Mouse (Mus musculus): ENCODE results near the gene Hpn. TPM values are rescaled to one million over a fixed set of nuclear protein-coding genes. Genes with fewer than 3 reads are reported as not detected.
A peak's percentile ranks its signal among the peaks of the same experiment; 100 is the strongest.

The Hpn gene
- total RNA-seq, 1 experiment from 2014 or later: 13.0 TPM

GRCm38 (mm10) chr7:31122641-31123631 lies 7.8 kb upstream of the Hpn start:
- no peak for ATAC-seq (replicated peaks in 1 of 2; ENCODE audit: insufficient read depth in 1 of 2, low FRiP score in 2 of 2, low TSS enrichment in 1 of 2, low read depth in 1 of 2, poor library complexity in 2 of 2, severe bottlenecking in 2 of 2)

GRCm38 (mm10) chr7:31119556-31119955 lies 4.5 kb upstream of the Hpn start:
- ATAC-seq (replicated peaks in 1 of 2; ENCODE audit: insufficient read depth in 1 of 2, low FRiP score in 2 of 2, low TSS enrichment in 1 of 2, low read depth in 1 of 2, poor library complexity in 2 of 2, severe bottlenecking in 2 of 2): no peak

GRCm38 (mm10) chr7:31118486-31118885 lies 3.4 kb upstream of the Hpn start:
- no peak for ATAC-seq (replicated peaks in 1 of 2; ENCODE audit: insufficient read depth in 1 of 2, low FRiP score in 2 of 2, low TSS enrichment in 1 of 2, low read depth in 1 of 2, poor library complexity in 2 of 2, severe bottlenecking in 2 of 2)

- no peak for ATAC-seq (replicated peaks in 1 of 2; ENCODE audit: insufficient read depth in 1 of 2, low FRiP score in 2 of 2, low TSS enrichment in 1 of 2, low read depth in 1 of 2, poor library complexity in 2 of 2, severe bottlenecking in 2 of 2)
Observed at GRCm38 (mm10) chr7:31117465-31117864, 2.4 kb upstream of the Hpn start.

- ATAC-seq (replicated peaks in 1 of 2; ENCODE audit: insufficient read depth in 1 of 2, low FRiP score in 2 of 2, low TSS enrichment in 1 of 2, low read depth in 1 of 2, poor library complexity in 2 of 2, severe bottlenecking in 2 of 2): no peak
Observed at GRCm38 (mm10) chr7:31116721-31117145, 1.6 kb upstream of the Hpn start.

- ATAC-seq (replicated peaks in 1 of 2; ENCODE audit: insufficient read depth in 1 of 2, low FRiP score in 2 of 2, low TSS enrichment in 1 of 2, low read depth in 1 of 2, poor library complexity in 2 of 2, severe bottlenecking in 2 of 2): peak; percentile 42 to 44
Observed at GRCm38 (mm10) chr7:31115587-31116043, 525 bp upstream of the Hpn start.

GRCm38 (mm10) chr7:31114646-31115045 lies 444 bp downstream of the Hpn start:
- no peak for ATAC-seq (replicated peaks in 1 of 2; ENCODE audit: insufficient read depth in 1 of 2, low FRiP score in 2 of 2, low TSS enrichment in 1 of 2, low read depth in 1 of 2, poor library complexity in 2 of 2, severe bottlenecking in 2 of 2)

DNA sequence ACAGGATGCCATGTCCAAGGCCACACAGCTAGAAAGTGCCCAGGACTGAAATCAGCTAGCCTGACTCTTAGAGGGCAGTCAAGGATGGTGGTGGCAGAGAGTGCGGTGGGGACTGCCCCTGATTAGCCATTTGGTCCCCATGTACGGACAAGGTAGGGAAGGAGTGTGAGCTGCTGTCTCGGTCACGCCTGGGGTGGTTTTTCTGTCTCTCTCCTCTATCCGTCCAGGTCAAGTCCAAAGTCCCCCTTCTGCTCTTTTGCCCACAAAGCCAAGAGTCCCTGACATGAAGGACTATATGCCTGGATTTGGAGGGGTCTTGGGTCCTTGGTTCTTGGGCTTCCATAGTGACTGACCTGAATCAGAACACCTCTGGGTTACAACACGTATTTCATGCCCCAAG lies 1.3 kb downstream of the Hpn start:
- ATAC-seq (replicated peaks in 1 of 2; ENCODE audit: insufficient read depth in 1 of 2, low FRiP score in 2 of 2, low TSS enrichment in 1 of 2, low read depth in 1 of 2, poor library complexity in 2 of 2, severe bottlenecking in 2 of 2): no peak

- no peak for ATAC-seq (replicated peaks in 1 of 2; ENCODE audit: insufficient read depth in 1 of 2, low FRiP score in 2 of 2, low TSS enrichment in 1 of 2, low read depth in 1 of 2, poor library complexity in 2 of 2, severe bottlenecking in 2 of 2)
Observed at GRCm38 (mm10) chr7:31112036-31112435, 3.1 kb downstream of the Hpn start.

DNA sequence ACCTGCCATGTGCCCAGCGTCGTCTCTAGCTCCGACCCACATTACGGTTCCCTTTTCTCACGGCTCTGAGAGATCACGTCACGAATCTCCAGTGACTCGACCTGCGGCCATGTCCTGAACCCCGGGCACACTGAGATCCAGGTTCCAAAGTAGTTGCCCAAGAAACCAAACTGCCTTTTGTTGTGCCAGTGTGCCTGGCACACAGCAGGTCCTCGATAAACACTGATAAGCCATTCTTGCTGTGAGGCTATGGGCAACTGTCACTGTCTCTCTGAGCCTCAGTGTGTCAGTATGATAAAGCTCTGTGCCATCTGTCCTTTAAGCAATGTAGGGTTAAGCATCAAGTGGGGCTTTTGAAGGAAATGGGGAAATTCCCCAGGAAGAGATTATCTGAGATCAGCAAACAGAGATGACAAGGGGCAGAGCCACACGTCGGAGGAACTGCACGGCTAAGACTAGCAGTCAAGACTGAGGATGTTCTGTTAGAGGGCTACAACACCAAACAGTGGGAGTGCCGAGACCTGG lies 4.2 kb downstream of the Hpn start:
- peak; percentile 33 to 40; a peak in 2 of 4 replicates for ATAC-seq (replicated peaks in 1 of 2; ENCODE audit: insufficient read depth in 1 of 2, low FRiP score in 2 of 2, low TSS enrichment in 1 of 2, low read depth in 1 of 2, poor library complexity in 2 of 2, severe bottlenecking in 2 of 2)

DNA sequence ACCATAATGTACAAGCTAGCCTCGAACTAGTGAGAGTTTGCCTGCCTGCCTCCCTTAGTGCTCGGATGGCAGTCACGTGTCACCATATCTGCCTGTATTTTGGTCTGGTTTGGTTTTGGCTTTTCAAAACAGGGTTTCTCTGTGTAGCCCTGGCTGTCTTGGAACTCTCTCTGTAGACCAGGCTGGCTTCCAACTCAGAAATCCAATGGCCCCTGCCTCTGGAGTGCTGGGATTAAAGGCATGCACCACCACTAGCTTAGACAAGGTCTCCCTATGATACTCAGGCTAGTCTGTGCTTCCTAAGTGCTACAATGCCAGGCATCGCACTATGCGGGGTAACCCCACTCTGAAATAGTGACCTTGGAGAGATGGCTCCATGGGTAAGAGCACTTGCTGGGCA lies 5.3 kb downstream of the Hpn start:
- ATAC-seq (replicated peaks in 1 of 2; ENCODE audit: insufficient read depth in 1 of 2, low FRiP score in 2 of 2, low TSS enrichment in 1 of 2, low read depth in 1 of 2, poor library complexity in 2 of 2, severe bottlenecking in 2 of 2): no peak

DNA sequence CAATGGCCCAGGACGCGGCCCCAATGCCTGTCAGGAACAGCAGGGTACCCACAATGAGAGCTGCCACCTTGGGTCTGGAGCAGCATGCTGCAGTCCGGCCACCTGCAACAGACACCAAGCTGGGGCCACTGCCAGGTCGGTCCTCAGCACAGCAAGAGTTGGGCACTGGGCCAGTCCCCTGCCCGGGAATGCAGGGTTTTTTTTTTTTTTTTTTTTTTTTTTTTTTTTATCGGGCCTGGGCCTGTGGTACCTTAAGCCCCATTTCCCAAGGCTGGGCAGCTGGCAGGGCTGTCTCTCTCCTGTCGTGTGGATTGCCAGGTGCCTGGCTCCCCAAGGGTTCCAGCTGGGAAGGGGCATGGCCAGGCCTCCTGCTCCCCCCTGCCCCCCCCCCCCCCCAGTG lies 6.0 kb downstream of the Hpn start:
- ATAC-seq (replicated peaks in 1 of 2; ENCODE audit: insufficient read depth in 1 of 2, low FRiP score in 2 of 2, low TSS enrichment in 1 of 2, low read depth in 1 of 2, poor library complexity in 2 of 2, severe bottlenecking in 2 of 2): no peak

DNA sequence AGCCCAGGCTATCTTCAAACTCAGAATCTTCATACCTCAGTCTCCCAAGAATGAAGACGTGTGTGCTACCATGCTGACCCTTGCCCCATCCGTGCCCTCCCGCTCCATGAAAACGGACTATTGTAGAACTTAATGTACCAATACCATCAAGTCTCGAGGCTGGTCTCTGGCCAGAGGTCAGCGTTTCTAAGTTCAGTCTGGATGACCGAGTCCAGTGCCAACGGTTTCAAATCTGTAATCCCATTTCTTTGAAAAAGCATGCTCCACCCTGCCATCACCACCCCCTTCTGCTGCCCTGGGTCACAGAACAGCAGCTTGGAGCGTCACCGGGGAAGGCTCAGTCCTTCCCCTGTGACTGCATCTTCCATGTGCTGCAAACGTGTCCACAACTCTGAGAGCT lies 7.3 kb downstream of the Hpn start:
- ATAC-seq (replicated peaks in 1 of 2; ENCODE audit: insufficient read depth in 1 of 2, low FRiP score in 2 of 2, low TSS enrichment in 1 of 2, low read depth in 1 of 2, poor library complexity in 2 of 2, severe bottlenecking in 2 of 2): no peak

GRCm38 (mm10) chr7:31106166-31106565 lies 8.9 kb downstream of the Hpn start:
- peak; percentile 54 to 70 for ATAC-seq (replicated peaks in 1 of 2; ENCODE audit: insufficient read depth in 1 of 2, low FRiP score in 2 of 2, low TSS enrichment in 1 of 2, low read depth in 1 of 2, poor library complexity in 2 of 2, severe bottlenecking in 2 of 2)

- ATAC-seq (replicated peaks in 1 of 2; ENCODE audit: insufficient read depth in 1 of 2, low FRiP score in 2 of 2, low TSS enrichment in 1 of 2, low read depth in 1 of 2, poor library complexity in 2 of 2, severe bottlenecking in 2 of 2): peak in 1 of 2 experiments; percentile 18; a peak in 1 of 4 replicates
Observed at GRCm38 (mm10) chr7:31105061-31105768, 9.9 kb downstream of the Hpn start.

- ATAC-seq (replicated peaks in 1 of 2; ENCODE audit: insufficient read depth in 1 of 2, low FRiP score in 2 of 2, low TSS enrichment in 1 of 2, low read depth in 1 of 2, poor library complexity in 2 of 2, severe bottlenecking in 2 of 2): no peak
Observed at GRCm38 (mm10) chr7:31100786-31101185, 14.3 kb downstream of the Hpn start.

GRCm38 (mm10) chr7:31099612-31099982 lies 15.5 kb downstream of the Hpn start:
- no peak for ATAC-seq (replicated peaks in 1 of 2; ENCODE audit: insufficient read depth in 1 of 2, low FRiP score in 2 of 2, low TSS enrichment in 1 of 2, low read depth in 1 of 2, poor library complexity in 2 of 2, severe bottlenecking in 2 of 2)

Data from hematopoietic stem cell, adult 5-6 weeks (primary cell).